Mouse (Mus musculus): Measurements from ENCODE around the gene Rpp38. TPM values are rescaled to one million over a fixed set of nuclear protein-coding genes. Genes with fewer than 3 reads are reported as not detected.

Rpp38 gene
- polyA plus RNA-seq, 1 experiment from 2014 or later, result 9.7 TPM

- Histone ChIP-seq H3K4me1 (peaks cover 20% of the 10 kb centered on the region), H3K9me3 (no peaks in the 10 kb centered on the region), H3K27ac (peak overlapping the region; percentile 93), H3K4me2 (peak overlapping the region; percentile 67), H3K36me3 (replicated peaks) (no peaks in the 10 kb centered on the region), H3K9ac (peak overlapping the region; percentile 73), H3K4me3 (peak overlapping the region; percentile 74), H3K27me3 (replicated peaks) (no peaks in the 10 kb centered on the region)
- under 1% methylated on average over 59 of the region's 60 CpGs for WGBS
- ATAC-seq (replicated peaks), result peak; percentile 4
These were observed 47.8 kb downstream of the Rpp38 start for GRCm38 (mm10) chr2:3284473-3285180.

- WGBS, result under 1% methylated on average over 85 of the region's 88 CpGs
- Histone ChIP-seq H3K9me3 (no peaks in the 10 kb centered on the region), H3K9ac (peak within 1 kb of the TSS; percentile 73), H3K4me2 (peak within 1 kb of the TSS; percentile 67), H3K4me1 (peaks cover 20% of the 10 kb centered on the region), H3K36me3 (replicated peaks) (no peaks in the 10 kb centered on the region), H3K4me3 (peak within 1 kb of the TSS; percentile 74), H3K27me3 (replicated peaks) (no peaks in the 10 kb centered on the region), H3K27ac (peak within 1 kb of the TSS; percentile 93)
- ATAC-seq (replicated peaks), result peak; percentile 97
These were observed 48.6 kb downstream of the Rpp38 start, which contains the start of gene Nmt2 for GRCm38 (mm10) chr2:3283602-3284472. Gene Nmt2 (plus strand): TSS chr2:3284212.

GRCm38 (mm10) chr2:3282866-3283601 lies 49.4 kb downstream of the Rpp38 start:
- Histone ChIP-seq H3K9me3 (no peaks in the 10 kb centered on the region), H3K27ac (peak overlapping the region; percentile 93), H3K36me3 (replicated peaks) (no peaks in the 10 kb centered on the region), H3K4me3 (peak overlapping the region; percentile 74), H3K4me2 (peak overlapping the region; percentile 53), H3K4me1 (peaks cover 20% of the 10 kb centered on the region), H3K9ac (peak overlapping the region; percentile 64), H3K27me3 (replicated peaks) (no peaks in the 10 kb centered on the region)
- ATAC-seq (replicated peaks), result no peak; the same call in 1 of the 2 replicates
- WGBS, result 11% methylated on average over 12 of the region's 12 CpGs

- H3K4me1 ChIP-seq, result peaks cover 18% of the 10 kb centered on the region
- H3K27me3 ChIP-seq (replicated peaks), result no peaks in the 10 kb centered on the region
- no peaks in the 10 kb centered on the region for H3K9me3 ChIP-seq
- 83% methylated on average over 4 of the region's 4 CpGs for WGBS
- H3K4me3 ChIP-seq, result no peak overlapping the region
- ATAC-seq (replicated peaks), result no peak
- H3K9ac ChIP-seq, result no peak overlapping the region
- H3K4me2 ChIP-seq, result no peak overlapping the region
- no peaks in the 10 kb centered on the region for H3K36me3 ChIP-seq (replicated peaks)
- no peak overlapping the region for H3K27ac ChIP-seq
These were observed 51.1 kb downstream of the Rpp38 start for GRCm38 (mm10) chr2:3281311-3281710.

Other genes starting within 250 kb of the Rpp38 start
- 48.3 and 49.8 TPM in 2 replicates for gene Fam171a1, start 218.4 kb downstream of the Rpp38 start, polyA plus RNA-seq (2015; fragmentation: Nextera tagmentation; extraction: Ambion mirVana)
- gene Nmt2, start 48.4 kb downstream of the Rpp38 start, polyA plus RNA-seq (2015; fragmentation: Nextera tagmentation; extraction: Ambion mirVana), result 110 and 115 TPM in 2 replicates
- gene Acbd7, start 3.5 kb upstream of the Rpp38 start, polyA plus RNA-seq (2015; fragmentation: Nextera tagmentation; extraction: Ambion mirVana), result 1.6 and 2.8 TPM in 2 replicates
- not detected in 2 replicates for gene Olah, start 64.6 kb upstream of the Rpp38 start, polyA plus RNA-seq (2015; fragmentation: Nextera tagmentation; extraction: Ambion mirVana)
- 5.1 and 6.9 TPM in 2 replicates for gene Meig1, start 90.0 kb upstream of the Rpp38 start, polyA plus RNA-seq (2015; fragmentation: Nextera tagmentation; extraction: Ambion mirVana)
- 9.5 and 9.6 TPM in 2 replicates for gene Dclre1c, start 91.5 kb upstream of the Rpp38 start, polyA plus RNA-seq (2015; fragmentation: Nextera tagmentation; extraction: Ambion mirVana)
- 8.2 TPM in 2 replicates for gene Suv39h2, start 142.4 kb upstream of the Rpp38 start, polyA plus RNA-seq (2015; fragmentation: Nextera tagmentation; extraction: Ambion mirVana)
- 9.2 and 9.7 TPM in 2 replicates for gene Gm45902, start 180.1 kb upstream of the Rpp38 start, polyA plus RNA-seq (2015; fragmentation: Nextera tagmentation; extraction: Ambion mirVana)
- 62.3 and 64.1 TPM in 2 replicates for gene Hspa14, start 180.2 kb upstream of the Rpp38 start, polyA plus RNA-seq (2015; fragmentation: Nextera tagmentation; extraction: Ambion mirVana)
- gene Cdnf, start 180.4 kb upstream of the Rpp38 start, polyA plus RNA-seq (2015; fragmentation: Nextera tagmentation; extraction: Ambion mirVana), result 0.17 and 0.26 TPM in 2 replicates
- gene Fam107b, start 237.8 kb upstream of the Rpp38 start, polyA plus RNA-seq (2015; fragmentation: Nextera tagmentation; extraction: Ambion mirVana), result 30.3 and 32.4 TPM in 2 replicates